Mouse (Mus musculus) yolk sac, embryonic 10.5 days (tissue): ENCODE results near the gene Mcm6.
A peak's percentile ranks its signal among the peaks of the same experiment; 100 is the strongest.
"Not testable (repeated sequence)": the region's sequence is repeated elsewhere in the genome, so short reads cannot be mapped to it uniquely, and the experiment has no call there.

Source experiments
- DNase-seq: peaks from one replicate; pipeline ENCODE4 v3.0.0-alpha.2; 2017; ENCODE audit warnings: low spot score

Gene Mcm6

DNA sequence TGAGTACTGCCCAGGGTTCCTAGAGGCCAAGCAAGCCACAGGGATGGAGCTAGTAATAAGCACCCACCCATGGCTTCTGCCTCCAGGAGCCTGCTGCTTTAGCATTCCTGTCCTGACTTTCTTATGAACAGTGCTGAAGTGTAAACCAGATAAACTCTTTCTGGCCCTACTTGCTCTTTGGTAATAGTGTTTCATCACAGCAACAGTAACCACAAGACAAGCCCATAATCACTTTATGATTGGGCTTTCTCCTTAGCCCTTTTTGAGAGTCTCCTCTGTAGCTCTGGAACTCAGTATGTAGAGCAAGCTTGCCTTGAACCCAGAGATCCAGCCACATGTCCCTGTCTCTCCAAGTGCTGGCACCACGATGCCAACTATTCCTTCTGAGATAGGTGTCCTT is 29.2 kb downstream of the Mcm6 start:
- no peak for DNase-seq

DNA sequence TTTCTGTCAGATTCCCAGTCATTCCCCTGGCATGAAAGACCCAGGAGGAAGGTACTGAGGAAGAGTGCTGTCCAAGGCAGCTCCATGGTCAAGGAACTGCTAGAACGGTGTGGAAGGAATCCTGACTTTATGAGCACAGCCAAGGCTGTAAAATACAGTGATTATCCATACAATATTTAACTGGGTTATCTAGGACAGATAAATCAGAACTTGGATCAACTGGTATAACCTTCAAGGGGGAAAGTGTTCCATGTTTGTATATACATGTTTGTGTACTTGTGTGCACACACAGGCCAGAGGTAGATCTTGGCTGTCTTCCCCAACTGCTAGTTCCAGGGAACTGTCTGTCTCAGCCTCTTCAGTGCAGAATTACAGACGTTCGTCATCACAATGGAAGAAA is 31.2 kb downstream of the Mcm6 start, which contains the start of gene Lct:
Gene Lct (minus strand): TSS at position 101 of the 400 bp plus-strand sequence.
- no peak for DNase-seq

DNA sequence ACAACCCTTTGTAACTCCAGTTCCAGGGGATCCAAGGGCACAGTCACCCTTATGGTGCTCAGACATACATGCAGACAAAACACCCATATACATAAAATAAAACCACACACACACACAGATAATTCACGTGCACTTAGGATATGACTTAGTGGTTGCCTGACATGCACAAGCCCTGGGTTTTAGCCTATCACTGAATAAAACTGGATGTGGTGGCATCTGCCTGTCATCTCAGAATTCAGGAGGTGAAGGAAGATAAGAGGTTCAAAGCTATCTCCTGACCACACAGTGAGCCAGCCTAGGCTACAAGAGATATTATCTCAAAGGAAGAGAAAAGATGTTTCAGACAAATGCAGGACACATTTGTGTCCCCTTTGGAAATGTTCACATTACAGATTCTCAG is 32.3 kb downstream of the Mcm6 start:
- DNase-seq, result no peak

DNA sequence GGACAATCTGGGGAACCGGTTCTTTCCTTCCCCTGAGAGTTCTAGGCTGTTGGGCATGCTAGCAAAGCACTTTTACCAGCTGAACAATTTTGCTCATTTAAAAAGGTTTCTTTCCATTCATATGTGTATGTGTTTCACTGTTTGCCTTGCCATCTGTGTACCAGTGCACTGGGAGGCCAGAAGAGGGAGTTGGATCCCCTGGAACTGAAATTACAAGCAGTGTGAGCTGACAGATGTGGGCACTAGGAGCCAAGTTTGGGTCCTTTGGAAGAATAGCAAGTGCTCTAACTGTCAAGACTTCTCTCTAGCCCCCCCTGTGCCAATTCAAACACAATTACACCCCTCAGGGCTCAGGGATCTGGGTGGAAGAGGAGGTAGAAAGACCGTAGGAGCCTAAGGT is 34.7 kb downstream of the Mcm6 start:
- no peak for DNase-seq

DNA sequence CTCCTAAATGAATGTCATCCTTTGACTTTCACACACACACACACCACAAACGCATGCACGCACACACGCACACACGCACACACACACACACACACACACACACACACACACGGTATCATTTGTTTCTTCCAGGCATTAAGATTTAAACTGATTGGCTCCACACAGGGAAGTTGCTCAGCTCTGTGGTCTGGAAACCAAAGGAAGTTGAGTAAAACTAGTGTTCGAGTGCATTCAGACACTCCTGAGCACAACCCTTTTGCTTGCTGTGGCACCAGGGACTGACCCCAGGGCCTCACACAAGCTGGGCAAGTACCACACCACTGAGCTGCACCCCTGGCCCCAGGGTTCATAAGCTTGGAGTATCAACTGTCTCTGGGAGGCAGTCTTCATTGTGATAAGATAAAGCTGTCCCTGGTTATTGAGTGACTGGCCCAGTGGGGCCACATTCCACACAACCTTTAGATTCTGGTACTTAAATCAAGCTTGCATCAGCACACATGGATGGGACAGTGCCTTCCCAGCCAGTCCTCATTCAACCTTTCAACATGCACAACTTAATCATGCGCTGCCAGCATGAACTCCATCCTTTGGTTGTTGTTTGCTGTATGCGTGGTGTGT is 36.3 kb downstream of the Mcm6 start:
- DNase-seq, result peak; percentile 70

DNA sequence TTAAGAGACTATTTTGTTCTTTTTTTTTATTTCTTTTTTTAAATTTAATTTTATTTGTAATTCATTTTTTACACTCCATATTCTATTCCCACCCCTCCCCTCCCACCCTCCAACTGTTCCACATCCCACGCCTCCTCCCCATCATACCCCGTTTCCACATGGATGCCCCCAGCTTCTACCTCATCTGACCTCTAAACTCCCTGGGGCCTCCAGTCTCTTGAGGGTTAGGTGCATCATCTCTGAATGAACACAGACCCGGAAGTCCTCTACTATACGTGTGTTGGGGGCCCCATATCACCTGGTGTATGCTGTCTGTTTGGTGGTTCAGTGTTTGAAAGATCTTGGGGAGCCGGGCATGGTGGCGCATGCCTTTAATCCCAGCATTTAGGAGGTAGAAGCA is 40.2 kb downstream of the Mcm6 start:
- DNase-seq, result not testable (repeated sequence)

DNA sequence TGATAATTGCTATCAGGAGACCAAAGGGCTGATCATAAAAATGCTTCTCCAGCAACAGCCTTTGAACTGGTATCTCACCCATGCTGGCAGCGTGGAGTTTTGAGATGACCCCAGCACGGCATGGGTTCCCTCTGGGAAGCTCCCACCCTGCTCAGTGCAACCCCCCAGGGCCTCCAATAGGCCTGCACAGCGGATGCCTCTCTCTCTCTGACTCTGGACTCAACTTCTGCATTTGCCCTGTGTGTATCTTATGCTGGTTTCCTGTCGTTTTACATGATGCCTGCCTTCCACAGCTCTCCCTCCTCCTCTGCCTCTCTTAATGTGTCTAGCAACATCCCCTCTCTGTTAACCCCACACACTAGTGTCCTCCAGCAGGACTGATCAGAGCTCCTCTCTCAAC is 44.8 kb downstream of the Mcm6 start:
- no peak for DNase-seq

DNA sequence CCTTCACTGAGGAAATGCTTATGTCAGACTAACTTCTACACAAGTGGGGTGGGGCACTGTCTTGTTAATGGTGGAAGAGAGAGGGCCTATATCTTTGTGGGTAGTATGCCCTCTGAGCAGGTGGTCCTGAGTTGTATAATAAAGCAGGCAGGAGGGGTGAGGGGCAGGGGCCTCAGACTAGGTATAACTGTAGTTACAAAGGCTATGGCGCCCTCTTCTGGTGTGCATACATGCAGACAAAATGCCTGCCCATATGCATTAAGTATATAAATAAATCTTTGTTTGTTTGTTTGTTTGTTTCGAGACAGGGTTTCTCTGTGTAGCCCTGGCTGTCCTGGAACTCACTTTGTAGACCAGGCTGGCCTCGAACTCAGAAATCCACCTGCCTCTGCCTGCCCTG is 50.4 kb downstream of the Mcm6 start:
- no peak for DNase-seq

DNA sequence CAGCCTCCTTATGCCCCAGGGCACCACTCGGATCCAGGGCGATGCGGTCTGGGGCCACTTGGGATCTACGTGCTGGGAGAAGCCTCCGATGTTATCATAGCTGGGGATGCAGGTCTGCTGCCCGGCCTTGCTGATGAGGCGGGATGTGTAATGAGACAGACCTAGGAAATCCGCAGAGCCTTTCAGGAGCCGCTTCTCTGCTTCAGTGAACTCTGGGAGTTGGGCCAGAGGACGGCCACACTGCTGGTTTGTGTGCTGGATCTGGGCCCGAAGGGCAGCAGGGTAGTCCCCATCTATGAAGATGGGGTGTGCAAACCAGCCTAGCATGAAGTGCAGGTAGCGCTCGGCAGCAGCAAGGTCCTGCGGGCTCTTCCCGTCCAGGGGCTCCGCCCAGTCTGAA is 55.6 kb downstream of the Mcm6 start:
- no peak for DNase-seq

DNA sequence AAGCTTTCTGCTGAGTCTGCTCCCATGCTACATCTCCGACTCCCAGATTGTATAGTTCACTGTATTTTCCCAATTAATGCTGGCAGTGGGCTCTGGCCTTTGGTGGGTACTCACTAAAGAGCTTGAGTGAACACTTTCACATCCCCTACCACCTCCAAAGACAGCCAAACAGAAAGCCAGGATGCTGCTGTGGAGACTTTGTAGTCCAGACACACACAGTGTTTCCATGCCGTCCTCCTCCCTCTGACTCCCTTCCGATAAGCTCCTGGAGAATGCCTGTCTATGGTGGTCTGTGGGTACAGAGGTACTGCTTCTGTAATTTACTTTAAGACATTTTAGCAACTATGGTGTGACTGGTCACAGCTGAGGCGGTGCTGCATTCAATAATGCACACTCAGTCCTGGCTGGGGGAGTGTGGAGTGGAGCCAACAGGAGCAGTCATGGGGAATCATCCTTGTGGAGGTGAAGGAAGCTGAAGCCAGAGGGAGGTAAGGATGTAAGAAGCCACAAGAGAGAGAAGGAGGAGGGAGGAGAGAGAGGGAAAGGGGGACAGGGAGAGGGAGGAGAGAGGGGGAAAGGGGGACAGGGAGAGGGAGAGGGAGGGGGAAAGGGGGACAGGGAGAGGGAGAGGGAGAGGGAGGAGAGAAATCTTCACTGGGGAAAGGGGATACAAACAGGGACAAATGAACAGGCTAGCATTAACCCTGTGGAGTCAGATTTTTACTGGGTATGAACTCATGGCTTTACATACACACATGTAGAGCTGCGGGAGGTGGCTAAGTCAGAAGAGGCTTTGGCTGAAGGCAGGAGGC is 63.5 kb downstream of the Mcm6 start:
- DNase-seq, result no peak

DNA sequence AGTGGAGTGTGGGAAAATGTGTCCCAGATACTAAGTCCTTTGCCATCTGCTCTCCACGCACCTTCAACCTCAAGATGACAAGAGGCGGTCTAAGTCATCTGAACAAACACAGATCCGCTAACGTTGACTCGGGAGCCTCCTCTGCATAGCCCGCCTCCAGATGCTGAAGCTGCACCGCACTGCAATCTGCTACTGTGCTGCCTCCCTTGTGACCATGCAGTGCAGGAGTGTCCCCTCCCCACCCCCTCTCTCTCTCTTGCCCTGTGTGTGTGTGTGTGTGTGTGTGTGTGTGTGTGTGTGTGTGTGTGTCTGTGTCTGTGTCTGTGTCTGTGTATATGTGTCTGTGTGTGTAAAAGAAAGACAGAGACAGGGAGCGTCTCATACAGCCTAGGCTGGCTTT is 64.2 kb downstream of the Mcm6 start:
- no peak for DNase-seq

DNA sequence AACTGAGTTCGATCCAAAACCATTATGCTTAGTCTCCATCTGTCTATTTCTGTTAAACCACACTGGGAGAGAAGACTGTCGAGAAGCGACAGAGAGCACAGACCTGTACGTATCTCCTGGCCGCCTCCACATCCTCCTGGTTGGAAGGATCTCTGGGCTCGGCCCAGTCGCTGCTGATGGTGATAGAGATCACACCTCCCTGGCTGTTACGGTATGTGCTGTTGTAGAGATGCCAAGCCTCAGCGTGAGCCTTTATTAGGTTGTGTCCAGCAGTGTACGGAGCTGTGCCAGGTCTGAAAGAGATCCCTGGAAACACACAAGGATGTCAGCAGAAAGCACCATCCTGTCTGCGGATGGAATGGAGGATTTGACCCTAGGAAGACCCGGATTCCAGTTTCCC is 65.9 kb downstream of the Mcm6 start:
- DNase-seq, result no peak

DNA sequence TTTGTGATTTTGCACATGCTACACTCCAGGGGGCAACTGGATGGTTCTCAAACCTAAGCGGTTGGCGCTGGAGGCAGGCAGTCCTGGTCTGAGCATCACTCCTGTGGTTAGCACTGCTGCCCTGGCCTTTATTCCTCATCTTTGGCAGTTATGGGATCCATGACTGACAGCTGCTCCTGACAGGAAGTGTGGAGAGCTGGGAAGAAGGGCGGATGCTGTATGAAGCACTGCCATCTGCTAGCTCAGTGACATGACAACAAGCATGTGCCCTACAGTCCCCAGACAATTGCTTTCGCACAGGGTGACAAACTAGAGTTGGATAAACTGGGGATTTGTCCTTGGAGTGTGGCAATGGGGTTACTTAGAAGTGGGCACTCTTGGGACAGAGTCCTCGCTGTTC is 69.2 kb downstream of the Mcm6 start:
- DNase-seq, result no peak

DNA sequence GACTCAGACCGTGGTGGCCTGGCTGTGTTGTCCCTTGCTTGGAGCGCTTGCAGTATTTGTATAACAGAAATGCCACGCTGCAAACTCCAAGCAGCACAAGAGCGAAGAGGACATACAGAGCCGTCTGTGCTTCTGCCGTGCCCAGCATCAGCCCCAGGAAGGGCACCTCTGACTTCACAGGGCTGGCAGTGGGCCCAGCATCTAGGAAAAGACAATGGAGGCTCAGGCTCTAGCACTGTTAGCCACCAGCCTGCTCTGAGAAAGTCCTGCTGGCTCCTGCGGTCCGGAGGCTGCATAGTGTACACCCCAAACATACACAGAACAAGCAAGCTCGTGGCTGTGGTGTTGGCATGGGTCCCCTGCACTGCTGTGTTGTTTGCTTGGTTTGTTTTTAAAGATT is 74.3 kb downstream of the Mcm6 start:
- no peak for DNase-seq

DNA sequence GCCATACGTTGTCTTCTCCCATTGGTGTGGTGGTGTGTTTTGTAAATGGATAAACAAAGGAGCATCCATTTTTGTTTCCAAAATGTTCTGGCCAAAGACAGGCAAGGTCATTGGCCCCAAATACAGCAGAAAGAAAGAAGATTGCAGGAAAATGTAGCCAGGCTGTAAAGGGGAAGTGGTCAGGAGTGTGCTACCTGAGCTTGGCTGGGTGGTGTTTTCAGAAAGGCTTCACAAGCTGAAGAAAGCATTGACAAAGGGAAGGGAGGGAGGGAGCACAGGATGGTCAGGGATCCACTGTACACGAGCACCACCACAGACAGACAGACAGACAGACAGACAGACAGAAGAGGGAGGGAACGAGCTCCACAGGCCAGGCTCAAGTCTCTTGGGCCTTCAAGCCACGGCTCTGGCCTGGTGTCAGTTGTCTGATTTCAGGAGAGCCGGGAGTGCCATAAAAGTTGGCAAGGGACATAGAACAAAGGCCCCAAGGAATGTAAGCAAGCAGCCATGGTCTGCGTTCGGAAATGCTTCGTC is 75.2 kb downstream of the Mcm6 start:
- no peak for DNase-seq

DNA sequence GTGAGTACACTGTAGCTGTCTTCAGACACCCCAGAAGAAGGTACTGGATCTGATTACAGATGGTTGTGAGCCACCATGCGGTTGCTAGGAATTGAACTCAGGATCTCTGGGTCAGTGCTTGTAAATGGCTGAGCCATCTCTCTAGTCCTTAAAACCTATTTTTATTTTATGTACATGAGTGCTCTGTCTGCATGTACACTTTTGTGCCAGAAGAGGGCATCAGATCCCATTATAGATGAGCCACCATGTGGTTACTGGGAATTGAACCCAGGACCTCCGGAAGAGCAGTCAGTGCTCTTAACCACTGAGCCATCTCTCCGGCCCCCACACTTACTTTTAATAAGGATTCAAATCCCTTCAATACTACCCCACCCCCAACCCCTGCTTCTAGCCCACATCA is 76.5 kb downstream of the Mcm6 start:
- DNase-seq, result no peak

DNA sequence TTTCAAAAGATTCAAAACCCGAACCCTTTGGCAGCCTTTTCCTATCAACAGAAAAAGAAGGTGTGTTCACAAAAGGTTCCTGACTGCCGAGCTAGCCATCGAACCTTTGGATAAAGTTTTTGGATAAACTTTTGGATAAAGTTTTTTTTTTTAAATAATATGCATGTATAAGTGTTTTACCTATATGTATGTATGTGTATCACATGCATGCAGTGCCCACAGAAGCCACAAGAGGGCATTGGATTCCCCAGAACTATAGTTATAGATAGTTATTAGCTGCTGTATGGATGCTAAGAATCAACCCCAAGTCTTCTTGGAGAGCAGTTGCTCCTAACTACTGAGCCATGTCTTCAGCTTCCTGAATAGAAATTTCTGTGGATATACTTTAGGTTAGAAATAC is 77.7 kb downstream of the Mcm6 start:
- no peak for DNase-seq
